24 mouse cellular contexts compared by ENCODE assay signal in genomic region chr17:8781576-8781975, GRCm38 (mm10).
DNase-seq lines count a peak whose midpoint lies in the region; TF ChIP-seq lines count a peak whose summit lies in the region.
"Had no signal": no experiment of that assay in that cellular context is flagged by ENCODE, and none has a peak within 500 bp of the region (broad histone marks: within the 10 kb centered on the region; RNA-seq: fewer than 3 reads in every experiment).

No protein-coding gene starts in this region.

- TF ChIP-seq CTCF in embryonic fibroblast, embryonic 13.5 days (IDR thresholded peaks at IDR 0.05; ENCODE audit: borderline replicate concordance, insufficient read depth, low read length): no peak

- TF ChIP-seq POLR2A in embryonic fibroblast, embryonic 13.5 days (IDR thresholded peaks at IDR 0.05; ENCODE audit: low read depth, low read length): no peak

- H3K27ac ChIP-seq in embryonic fibroblast, embryonic 13.5 days (ENCODE audit: insufficient read depth, low read length): 0 out of 2 replicates have a peak overlapping the region, but pooled peaks have one; percentile 21
- H3K27ac ChIP-seq: embryonic facial prominence, embryonic 10.5 days; embryonic facial prominence, embryonic 13.5 days; gastrocnemius, adult 2 months; heart, adult 2 months; heart, embryonic 10.5 days; heart, embryonic 13.5 days; hindbrain, embryonic 12.5 days; hindbrain, embryonic 15.5 days had no signal

- DNase-seq in adrenal gland, adult 2 months: peak; percentile 41
- DNase-seq in adrenal gland, postnatal 4 days (ENCODE audit: low spot score in 2 of 2): no peak
- peak; percentile 57 for DNase-seq in 416B (ENCODE audit: low read depth)
- DNase-seq in lung, postnatal 4 days: no peak
- DNase-seq in gastrocnemius, postnatal 25 days: no peak
- DNase-seq: adrenal gland, postnatal 10 days; cerebellum, adult 11 months; cerebellum, adult 2 months; cerebellum, adult 9-11 months; cerebellum, postnatal 25 days; embryo, embryonic 11 days; forebrain, postnatal 0 days; gastrocnemius, adult 2 months; gastrocnemius, postnatal 14 days; heart, adult 2 months; kidney, adult 11 months; kidney, adult 8-10 months had no signal

- H3K4me1 ChIP-seq in embryonic fibroblast, embryonic 13.5 days (ENCODE audit: control insufficient read depth, insufficient read depth, low read length): peaks cover 3% of the 10 kb centered on the region
- H3K4me1 ChIP-seq: embryonic facial prominence, embryonic 10.5 days; embryonic facial prominence, embryonic 13.5 days; heart, embryonic 10.5 days; heart, embryonic 13.5 days; hindbrain, embryonic 12.5 days; hindbrain, embryonic 15.5 days had no signal

- no peak overlapping the region for H3K4me3 ChIP-seq in embryonic fibroblast, embryonic 13.5 days (ENCODE audit: insufficient read depth, low read length)
- H3K4me3 ChIP-seq: embryonic facial prominence, embryonic 10.5 days; embryonic facial prominence, embryonic 13.5 days; gastrocnemius, adult 2 months; heart, adult 2 months; heart, embryonic 10.5 days; heart, embryonic 13.5 days; hindbrain, embryonic 12.5 days; hindbrain, embryonic 15.5 days had no signal

Comparison
In these comparisons a context has a peak if more than half of its experiments do, and no peak if none do; other contexts are left out.
1. DNase-seq: peak in adrenal gland, adult 2 months (single experiment) and 416B (single experiment); none in adrenal gland, postnatal 4 days (0 of 2), lung, postnatal 4 days (0 of 2) and gastrocnemius, postnatal 25 days (single experiment).